Comparison of ENCODE assay signal across 8 mouse cellular contexts in genomic region chr5:53998743-53999460, GRCm38 (mm10). TPM values are rescaled to one million over a fixed set of nuclear protein-coding genes. Genes with fewer than 3 reads are reported as not detected.
DNase-seq lines count a peak whose midpoint lies in the region; ATAC-seq and TF ChIP-seq lines count a peak whose summit lies in the region.

No protein-coding gene starts in this region.

- peak overlapping the region; percentile 35 for H3K4me2 ChIP-seq in CH12.LX (ENCODE audit: insufficient read depth, low read depth, poor library complexity, severe bottlenecking)
- peak overlapping the region; percentile 72 for H3K4me2 ChIP-seq in heart, embryonic 15.5 days

- peak; percentile 58 for DNase-seq in CH12.LX (ENCODE audit: extremely low read depth)
- DNase-seq in c-Kit-negative CD71-positive TER-119-positive erythroid progenitor cells, embryonic 14.5 days (ENCODE audit: low read depth, low spot score): peak; percentile 40
- peak; percentile 74 for DNase-seq in forebrain, embryonic 10.5 days (ENCODE audit: extremely low spot score, low spot score)
- DNase-seq in kidney, postnatal 25 days: peak; percentile 53 to 75
- peak; percentile 76 for DNase-seq in lung, adult 2 months
- peak; percentile 43 to 60 for DNase-seq in thymus, adult 18-20 months

- no peak for TF ChIP-seq RAD21 in CH12.LX (IDR thresholded peaks at IDR 0.05; ENCODE audit: low read depth, low read length)

- in situ Hi-C loops in CH12.LX (cut with MboI; ENCODE audit: low pct_ligation_motif_present, low pct_unique_long_range_greater_than_20kb, low sequenced_read_pairs): loop anchor here (5.0 kb wide), 1 partner anchor 103 kb away; no protein-coding TSS in a partner anchor

- H3K9ac ChIP-seq in CH12.LX (ENCODE audit: insufficient read depth, low read depth): peak overlapping the region; percentile 74
- peak overlapping the region; percentile 89 for H3K9ac ChIP-seq in heart, embryonic 15.5 days

- peak in 1 of 2 experiments; percentile 19; a peak in 2 of 4 replicates for TF ChIP-seq CTCF in CH12.LX (conservative IDR thresholded peaks at IDR 0.05 in 1 of 2, IDR thresholded peaks at IDR 0.05 in 1 of 2; ENCODE audit: low read depth in 2 of 2, low read length in 2 of 2)
- TF ChIP-seq CTCF in lung, adult 2 months (IDR thresholded peaks at IDR 0.05; ENCODE audit: insufficient read depth, low read length): no peak

- dilution Hi-C loops in CH12.LX (cut with MboI; ENCODE audit: extremely low pct_ligation_motif_present, extremely low pct_unique_long_range_greater_than_20kb, low sequenced_read_pairs): no loop called here

- under 1% methylated on average over 76 of the region's 76 CpGs for WGBS in forebrain, embryonic 10.5 days
- WGBS in heart, embryonic 15.5 days: under 1% methylated on average over 76 of the region's 76 CpGs
- under 1% methylated on average over 73 of the region's 76 CpGs for WGBS in lung, adult 2 months

- TF ChIP-seq POLR2A in CH12.LX (IDR thresholded peaks at IDR 0.05; ENCODE audit: low read depth, low read length): no peak
- TF ChIP-seq POLR2A in lung, adult 2 months (IDR thresholded peaks at IDR 0.05; ENCODE audit: borderline replicate concordance, extremely low read depth, low read depth, low read length): no peak

- peaks cover 9 to 44% of the 10 kb centered on the region in 2 experiments for H3K4me1 ChIP-seq in CH12.LX (ENCODE audit: control insufficient read depth in 1 of 2, insufficient read depth in 2 of 2)
- H3K4me1 ChIP-seq in forebrain, embryonic 10.5 days: peaks cover 40% of the 10 kb centered on the region
- peaks cover 26% of the 10 kb centered on the region for H3K4me1 ChIP-seq in heart, embryonic 15.5 days (replicated peaks)
- H3K4me1 ChIP-seq in lung, adult 2 months (ENCODE audit: control insufficient read depth, insufficient read depth, low read length): peaks cover 2% of the 10 kb centered on the region

- peak overlapping the region; percentile 81 to 90 (median 89) for H3K4me3 ChIP-seq in CH12.LX (replicated peaks in 1 of 3; ENCODE audit: low read depth in 2 of 3, low read length in 2 of 3, poor library complexity in 1 of 3)
- H3K4me3 ChIP-seq in forebrain, embryonic 10.5 days: peak overlapping the region; percentile 92
- H3K4me3 ChIP-seq in heart, embryonic 15.5 days: peak overlapping the region; percentile 98
- H3K4me3 ChIP-seq in lung, adult 2 months (replicated peaks; ENCODE audit: extremely low read depth, low read depth, low read length): peak overlapping the region; percentile 91

- peak overlapping the region; percentile 47 for H3K27ac ChIP-seq in CH12.LX (ENCODE audit: insufficient read depth, low read depth)
- H3K27ac ChIP-seq in forebrain, embryonic 10.5 days: peak overlapping the region; percentile 96
- H3K27ac ChIP-seq in heart, embryonic 15.5 days: peak overlapping the region; percentile 96

- peaks cover 13% of the 10 kb centered on the region; the same call in 1 of the 2 replicates for H3K79me2 ChIP-seq in CH12.LX (replicated peaks; ENCODE audit: control insufficient read depth, extremely low read depth, insufficient read depth, poor library complexity, severe bottlenecking)

- TF ChIP-seq EP300 in CH12.LX (IDR thresholded peaks at IDR 0.05; ENCODE audit: low read length): no peak

- peak; percentile 33 for ATAC-seq in heart, embryonic 15.5 days (replicated peaks; ENCODE audit: insufficient number of reproducible peaks, insufficient read depth, low FRiP score, low read depth)
- ATAC-seq in neutrophil, adult 5-6 weeks (ENCODE audit: extremely low read depth, insufficient number of reproducible peaks, low FRiP score, poor library complexity, severe bottlenecking): peak; percentile 18

- no peaks in the 10 kb centered on the region for H3K36me3 ChIP-seq in CH12.LX (replicated peaks in 1 of 2; ENCODE audit: control insufficient read depth in 1 of 2, insufficient read depth in 1 of 2, low read length in 1 of 2)
- H3K36me3 ChIP-seq in forebrain, embryonic 10.5 days (replicated peaks): no peaks in the 10 kb centered on the region
- H3K36me3 ChIP-seq in heart, embryonic 15.5 days: no peaks in the 10 kb centered on the region

- H3K27me3 ChIP-seq in CH12.LX (replicated peaks): no peaks in the 10 kb centered on the region
- H3K27me3 ChIP-seq in forebrain, embryonic 10.5 days (ENCODE audit: poor library complexity, severe bottlenecking): peaks cover 30% of the 10 kb centered on the region
- no peaks in the 10 kb centered on the region for H3K27me3 ChIP-seq in heart, embryonic 15.5 days

- H3K9me3 ChIP-seq in CH12.LX (replicated peaks; ENCODE audit: low read length): no peaks in the 10 kb centered on the region
- H3K9me3 ChIP-seq in forebrain, embryonic 10.5 days: no peaks in the 10 kb centered on the region
- no peaks in the 10 kb centered on the region for H3K9me3 ChIP-seq in heart, embryonic 15.5 days (replicated peaks)

TF ChIP-seq in CH12.LX, 34 proteins besides CTCF, POLR2A, EP300 and RAD21:
- TF ChIP-seq MXI1 (IDR thresholded peaks at IDR 0.05; ENCODE audit: low read depth, low read length): peak; percentile 46; the same call in 1 of the 2 replicates
- no peak for TF ChIP-seq USF2 (conservative IDR thresholded peaks at IDR 0.05; ENCODE audit: low read depth, low read length)
- TF ChIP-seq UBTF (IDR thresholded peaks at IDR 0.05; ENCODE audit: low read depth, low read length): peak; percentile 90; the same call in 1 of the 2 replicates
- no peak for TF ChIP-seq MEF2A (IDR thresholded peaks at IDR 0.05; ENCODE audit: borderline replicate concordance, low read depth, low read length)
TF ChIP-seq in CH12.LX: peak in this region for 2.

RNA-seq across cellular contexts. Expression of gene Stim2, which starts 0.6 kb away (rescaled TPM):
- total RNA-seq in CH12.LX (2012; rRNA removed) (12.3 and 16.8 TPM in 2 replicates), CH12.LX (2014; rRNA removed) (21.5 and 22.8 TPM in 2 replicates)
- 12.3 and 18.2 TPM in 2 replicates for polyA plus RNA-seq in CH12.LX (2012; ENCODE audit: insufficient read length, low read depth)
- 13.6 and 15.0 TPM in 2 replicates for polyA plus RNA-seq in forebrain, embryonic 10.5 days (2016; fragmentation: Nextera tagmentation; extraction: Ambion mirVana)
- 11.3 and 16.9 TPM in 2 replicates for polyA plus RNA-seq in heart, embryonic 15.5 days (2015; fragmentation: Nextera tagmentation; extraction: Ambion mirVana)
- 34.2 and 38.7 TPM in 2 replicates for polyA plus RNA-seq in lung, adult 2 months (2012; rRNA removed)
- 45.9 and 59.3 TPM in 2 replicates for total RNA-seq in neutrophil, adult 5-6 weeks (2017)

Comparison
In these comparisons a context has a peak if more than half of its experiments do, and no peak if none do; other contexts are left out.
1. Peak in every context shown above with its lines: DNase-seq, ATAC-seq, H3K4me3 ChIP-seq and H3K27ac ChIP-seq.